Mouse (Mus musculus): ENCODE measurements at regions not wholly inside any gene's neighbourhood (a gene's known extent, or its start where the extent isn't known, plus 50 kb on each side); places are given as distances from the start of the nearest gene placed in this dataset.

GRCm38 (mm10) chr3:60138319-60138718, 56.6 kb downstream of the Sucnr1 start:
- no peaks in the 10 kb centered on the region for H3K36me3 ChIP-seq
- H3K9me3 ChIP-seq, result no peaks in the 10 kb centered on the region
- no peak overlapping the region for H3K27ac ChIP-seq
- DNase-seq (ENCODE audit: low spot score), result no peak
- no peak overlapping the region for H3K4me3 ChIP-seq
- no peaks in the 10 kb centered on the region for H3K4me1 ChIP-seq
- no peaks in the 10 kb centered on the region for H3K27me3 ChIP-seq (ENCODE audit: insufficient read depth, poor library complexity, severe bottlenecking)
- 81% methylated on average over 3 of the region's 3 CpGs for WGBS

GRCm38 (mm10) chr3:60159865-60160264, 78.2 kb downstream of the Sucnr1 start:
- no peak for DNase-seq (ENCODE audit: low spot score)
- Histone ChIP-seq H3K4me3 (no peak overlapping the region), H3K9me3 (no peaks in the 10 kb centered on the region), H3K27ac (no peak overlapping the region), H3K27me3 (ENCODE audit: insufficient read depth, poor library complexity, severe bottlenecking) (no peaks in the 10 kb centered on the region), H3K36me3 (no peaks in the 10 kb centered on the region), H3K4me1 (no peaks in the 10 kb centered on the region)
- WGBS, result 70% methylated on average over 3 of the region's 3 CpGs

DNA sequence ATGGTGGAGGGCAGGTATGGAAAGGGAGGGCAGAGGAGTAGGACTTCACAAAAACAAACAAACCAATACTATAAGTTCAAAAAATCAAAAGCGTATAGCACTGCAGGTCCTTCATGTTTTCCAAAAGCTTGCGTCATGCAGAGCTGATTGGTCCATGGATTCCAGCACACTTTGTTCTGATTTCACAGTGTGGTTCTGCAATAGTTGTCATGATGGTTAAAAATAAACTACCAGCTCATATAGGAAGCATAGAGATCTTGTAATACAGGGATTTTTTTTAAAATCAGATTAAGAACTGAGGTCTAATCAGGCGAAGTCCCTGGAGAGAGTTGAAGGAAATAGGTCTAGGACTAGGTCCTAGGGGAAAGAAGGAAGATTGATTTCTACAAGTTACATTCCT, 86.0 kb downstream of the Sucnr1 start:
- Histone ChIP-seq H3K27ac (no peak overlapping the region), H3K27me3 (ENCODE audit: insufficient read depth, poor library complexity, severe bottlenecking) (no peaks in the 10 kb centered on the region), H3K36me3 (no peaks in the 10 kb centered on the region), H3K9me3 (no peaks in the 10 kb centered on the region), H3K4me3 (no peak overlapping the region), H3K4me1 (0 out of 2 replicates have a peak, but pooled peaks cover 8% of the 10 kb centered on the region)
- WGBS, result 82% methylated on average over 3 of the region's 3 CpGs
- no peak for DNase-seq (ENCODE audit: low spot score)

GRCm38 (mm10) chr3:60168135-60168926, 86.7 kb downstream of the Sucnr1 start:
- Histone ChIP-seq H3K36me3 (no peaks in the 10 kb centered on the region), H3K4me3 (no peak overlapping the region), H3K9me3 (no peaks in the 10 kb centered on the region), H3K27me3 (ENCODE audit: insufficient read depth, poor library complexity, severe bottlenecking) (no peaks in the 10 kb centered on the region), H3K4me1 (0 out of 2 replicates have a peak, but pooled peaks cover 8% of the 10 kb centered on the region), H3K27ac (no peak overlapping the region)
- 39% methylated on average over 2 of the region's 2 CpGs for WGBS
- no peak for DNase-seq (ENCODE audit: low spot score)

DNA sequence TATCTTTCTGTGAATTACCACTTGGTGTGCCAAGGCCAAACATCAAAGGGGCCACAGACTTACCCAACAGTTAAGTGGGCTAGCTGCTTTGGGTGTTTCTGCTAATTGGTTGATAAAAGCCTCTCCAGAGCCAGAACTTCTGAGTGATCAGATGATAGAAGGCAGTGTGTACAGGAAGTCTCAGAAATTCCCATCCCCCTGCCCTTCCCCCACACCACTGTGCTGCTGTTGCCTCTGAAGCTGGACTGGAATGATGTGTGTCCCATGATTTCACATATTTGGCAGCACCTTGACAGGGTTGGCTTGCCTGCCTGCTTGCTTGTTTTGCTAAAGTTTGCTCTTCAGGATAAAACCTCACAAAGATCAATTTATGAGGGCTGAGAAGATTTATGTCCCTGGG, 87.9 kb downstream of the Sucnr1 start:
- Histone ChIP-seq H3K27me3 (ENCODE audit: insufficient read depth, poor library complexity, severe bottlenecking) (no peaks in the 10 kb centered on the region), H3K4me1 (0 out of 2 replicates have a peak, but pooled peaks cover 8% of the 10 kb centered on the region), H3K36me3 (no peaks in the 10 kb centered on the region), H3K27ac (no peak overlapping the region), H3K9me3 (no peaks in the 10 kb centered on the region), H3K4me3 (no peak overlapping the region)
- DNase-seq (ENCODE audit: low spot score), result no peak

DNA sequence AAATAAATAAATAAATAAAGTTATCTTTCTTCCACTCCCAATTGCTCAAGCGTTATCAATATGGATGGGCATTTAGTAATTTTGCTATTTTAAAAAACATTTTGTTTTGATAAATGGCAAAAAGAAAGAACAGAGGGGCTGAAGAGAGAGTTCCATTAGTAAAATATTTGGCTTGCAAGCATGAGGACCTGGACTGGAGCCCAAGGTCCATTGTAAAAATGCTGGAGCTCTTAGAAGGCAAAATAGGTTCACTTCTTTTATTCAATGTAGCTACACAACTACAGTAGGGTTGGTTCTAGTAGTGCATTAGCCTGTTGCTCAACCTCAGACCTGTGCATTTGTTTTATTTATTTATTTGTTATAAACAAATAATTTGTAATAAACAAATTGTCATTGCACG, 102.8 kb downstream of the Sucnr1 start:
- Histone ChIP-seq H3K27me3 (ENCODE audit: insufficient read depth, poor library complexity, severe bottlenecking) (no peaks in the 10 kb centered on the region), H3K27ac (no peak overlapping the region), H3K9me3 (no peaks in the 10 kb centered on the region), H3K36me3 (no peaks in the 10 kb centered on the region), H3K4me3 (no peak overlapping the region), H3K4me1 (no peaks in the 10 kb centered on the region)
- no peak for DNase-seq (ENCODE audit: low spot score)
- WGBS, result 88% methylated on average over 2 of the region's 2 CpGs

GRCm38 (mm10) chr3:60196031-60196430, 114.4 kb downstream of the Sucnr1 start:
- DNase-seq (ENCODE audit: low spot score), result no peak
- H3K4me3 ChIP-seq, result no peak overlapping the region
- no peak overlapping the region for H3K27ac ChIP-seq
- no peaks in the 10 kb centered on the region for H3K27me3 ChIP-seq (ENCODE audit: insufficient read depth, poor library complexity, severe bottlenecking)
- no peaks in the 10 kb centered on the region for H3K36me3 ChIP-seq
- H3K9me3 ChIP-seq, result no peaks in the 10 kb centered on the region
- H3K4me1 ChIP-seq, result no peaks in the 10 kb centered on the region
- WGBS, result 83% methylated on average over 3 of the region's 3 CpGs

DNA sequence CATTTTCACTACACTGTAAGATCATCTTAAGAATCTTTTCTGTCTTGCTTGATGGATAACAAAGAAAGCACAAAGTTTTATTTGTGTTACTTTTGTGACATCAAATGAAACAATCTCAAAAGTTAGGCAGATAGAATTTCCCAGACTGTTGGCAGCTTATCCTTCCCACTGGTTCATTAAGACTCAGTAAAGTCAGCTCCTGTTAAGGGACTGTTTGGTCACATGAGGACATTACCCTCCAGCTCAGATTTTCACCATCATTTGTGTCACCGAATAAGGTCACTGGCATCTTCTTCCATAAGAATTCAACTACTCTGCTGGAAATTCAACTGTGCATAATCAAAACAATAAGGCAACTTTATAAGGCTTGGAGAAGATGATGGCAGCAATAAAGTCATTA, 126.3 kb downstream of the Sucnr1 start:
- H3K36me3 ChIP-seq, result no peaks in the 10 kb centered on the region

GRCm38 (mm10) chr3:60218938-60219337, 137.3 kb downstream of the Sucnr1 start:
- no peaks in the 10 kb centered on the region for H3K9me3 ChIP-seq
- WGBS, result 59% methylated on average over 3 of the region's 3 CpGs
- H3K36me3 ChIP-seq, result no peaks in the 10 kb centered on the region
- no peak for DNase-seq (ENCODE audit: low spot score)
- no peak overlapping the region for H3K4me3 ChIP-seq
- H3K4me1 ChIP-seq, result no peaks in the 10 kb centered on the region
- H3K27ac ChIP-seq, result no peak overlapping the region
- no peaks in the 10 kb centered on the region for H3K27me3 ChIP-seq (ENCODE audit: insufficient read depth, poor library complexity, severe bottlenecking)

More for the DNA sequence above, 126.3 kb downstream of the Sucnr1 start:
- no peak for DNase-seq (ENCODE audit: low spot score)
- Histone ChIP-seq H3K27ac (no peak overlapping the region), H3K4me1 (no peaks in the 10 kb centered on the region), H3K4me3 (no peak overlapping the region), H3K9me3 (no peaks in the 10 kb centered on the region), H3K27me3 (ENCODE audit: insufficient read depth, poor library complexity, severe bottlenecking) (no peaks in the 10 kb centered on the region)
- WGBS, result 88% methylated on average over 1 of the region's 1 CpGs

DNA sequence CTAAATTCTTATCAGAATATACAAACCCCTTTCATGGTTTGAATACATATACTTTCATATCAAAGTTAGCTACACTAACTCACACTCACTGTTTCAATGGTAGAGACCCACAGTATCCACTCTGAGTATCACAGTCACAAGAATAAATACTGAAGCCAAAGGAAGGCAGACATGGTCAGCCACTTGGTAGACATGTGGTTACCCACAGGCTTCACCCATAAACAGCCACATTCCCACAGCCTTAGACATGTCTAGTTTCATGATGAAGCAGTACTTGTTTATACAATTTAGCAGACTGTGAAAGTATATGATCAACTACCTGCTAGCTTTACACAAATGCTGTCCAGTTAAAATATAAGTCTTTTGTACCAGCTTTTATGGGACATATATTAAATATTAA, 159.0 kb downstream of the Sucnr1 start:
- no peak for DNase-seq (ENCODE audit: low spot score)
- no peaks in the 10 kb centered on the region for H3K4me1 ChIP-seq
- H3K27ac ChIP-seq, result no peak overlapping the region
- H3K9me3 ChIP-seq, result no peaks in the 10 kb centered on the region
- H3K27me3 ChIP-seq (ENCODE audit: insufficient read depth, poor library complexity, severe bottlenecking), result no peaks in the 10 kb centered on the region
- H3K36me3 ChIP-seq, result no peaks in the 10 kb centered on the region
- no peak overlapping the region for H3K4me3 ChIP-seq

DNA sequence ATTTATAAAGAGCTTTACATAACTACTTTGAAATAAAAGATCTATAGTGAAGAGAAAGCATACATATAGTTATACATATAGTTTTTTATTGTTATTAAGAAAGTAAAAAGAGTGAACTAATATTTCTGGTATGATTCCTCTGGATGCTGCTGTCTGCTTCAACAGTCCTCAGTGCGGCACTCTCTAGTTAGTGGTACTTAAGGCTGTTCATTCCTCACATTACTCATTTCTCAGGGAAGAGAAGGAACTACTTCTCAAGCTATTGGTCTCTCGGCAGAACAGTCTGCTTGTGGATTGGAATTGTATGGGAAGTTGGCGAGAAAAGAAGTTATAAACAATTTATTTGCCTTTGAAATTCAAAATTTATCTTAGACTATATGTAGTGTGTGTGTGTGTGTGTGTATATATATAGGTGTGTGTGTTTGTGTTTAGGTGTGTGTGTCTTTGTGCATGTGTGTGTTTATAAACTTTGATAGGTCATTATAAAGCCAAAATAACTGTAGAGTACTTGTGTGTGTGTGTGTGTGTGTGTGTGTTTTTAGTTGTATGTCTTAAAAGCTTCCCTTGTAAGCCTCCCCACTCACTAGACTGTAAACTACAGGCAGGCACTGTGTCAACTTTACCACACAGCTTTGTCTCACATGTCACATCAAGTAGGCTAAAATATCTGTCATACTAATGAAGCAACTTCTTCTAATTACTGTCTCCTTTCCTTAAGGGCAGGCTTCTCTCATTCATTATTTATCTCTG, 185.2 kb downstream of the Sucnr1 start:
- H3K4me1 ChIP-seq, result no peaks in the 10 kb centered on the region
- 74% methylated on average over 3 of the region's 3 CpGs for WGBS
- H3K4me3 ChIP-seq, result no peak overlapping the region
- no peaks in the 10 kb centered on the region for H3K27me3 ChIP-seq (ENCODE audit: insufficient read depth, poor library complexity, severe bottlenecking)
- H3K27ac ChIP-seq, result no peak overlapping the region
- no peaks in the 10 kb centered on the region for H3K9me3 ChIP-seq
- no peaks in the 10 kb centered on the region for H3K36me3 ChIP-seq
- DNase-seq (ENCODE audit: low spot score), result no peak

GRCm38 (mm10) chr3:60267416-60268174, 185.9 kb downstream of the Sucnr1 start:
- Histone ChIP-seq H3K9me3 (no peaks in the 10 kb centered on the region), H3K4me1 (no peaks in the 10 kb centered on the region), H3K27me3 (ENCODE audit: insufficient read depth, poor library complexity, severe bottlenecking) (no peaks in the 10 kb centered on the region), H3K36me3 (no peaks in the 10 kb centered on the region), H3K27ac (no peak overlapping the region), H3K4me3 (no peak overlapping the region)
- no peak for DNase-seq (ENCODE audit: low spot score)

DNA sequence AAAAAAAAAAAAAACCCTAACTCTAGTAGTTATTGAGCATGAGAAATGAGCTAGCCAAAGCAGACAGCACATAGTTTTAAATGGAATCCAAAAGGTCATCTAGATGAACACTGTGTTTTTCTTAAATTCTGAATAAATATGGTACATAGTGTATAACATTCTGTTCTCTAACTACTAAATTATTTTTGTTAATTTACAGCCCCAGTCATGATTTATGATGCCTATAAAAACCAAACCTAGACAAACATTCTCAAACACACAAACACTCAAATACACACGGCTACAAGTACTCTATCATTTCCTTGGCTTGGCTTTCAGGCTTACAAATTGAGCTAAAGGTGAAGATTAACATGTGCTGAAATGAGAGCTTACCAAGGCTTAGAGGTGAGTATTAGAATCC, 188.8 kb downstream of the Sucnr1 start:
- Histone ChIP-seq H3K27me3 (ENCODE audit: insufficient read depth, poor library complexity, severe bottlenecking) (no peaks in the 10 kb centered on the region), H3K4me1 (no peaks in the 10 kb centered on the region), H3K9me3 (no peaks in the 10 kb centered on the region), H3K4me3 (no peak overlapping the region), H3K27ac (no peak overlapping the region), H3K36me3 (no peaks in the 10 kb centered on the region)
- 76% methylated on average over 1 of the region's 1 CpGs for WGBS
- DNase-seq (ENCODE audit: low spot score), result no peak
